Mouse (Mus musculus): ENCODE results near the gene Plxna1.

The Plxna1 gene

GRCm38 (mm10) chr6:89327746-89328491, 34.5 kb downstream of the Plxna1 start:
- no peak for DNase-seq

- DNase-seq = no peak
Observed at GRCm38 (mm10) chr6:89324842-89325241, 37.6 kb downstream of the Plxna1 start.

GRCm38 (mm10) chr6:89315263-89315662, 47.2 kb downstream of the Plxna1 start:
- DNase-seq = no peak

GRCm38 (mm10) chr6:89311518-89311917, 50.9 kb downstream of the Plxna1 start:
- DNase-seq = no peak

GRCm38 (mm10) chr6:89310236-89310635, 52.2 kb downstream of the Plxna1 start:
- no peak for DNase-seq

- DNase-seq = no peak
Observed at GRCm38 (mm10) chr6:89308213-89308973, 54.0 kb downstream of the Plxna1 start.

GRCm38 (mm10) chr6:89304375-89305058, 57.9 kb downstream of the Plxna1 start:
- peak; percentile 56 for DNase-seq

GRCm38 (mm10) chr6:89299818-89300217, 62.6 kb downstream of the Plxna1 start:
- DNase-seq = no peak

GRCm38 (mm10) chr6:89296909-89297695, 65.3 kb downstream of the Plxna1 start:
- DNase-seq = no peak

GRCm38 (mm10) chr6:89296001-89296709, 66.3 kb downstream of the Plxna1 start:
- DNase-seq = no peak

- DNase-seq = no peak
Observed at GRCm38 (mm10) chr6:89294621-89295020, 67.8 kb downstream of the Plxna1 start.

- no peak for DNase-seq
Observed at GRCm38 (mm10) chr6:89291494-89291893, 70.9 kb downstream of the Plxna1 start.

GRCm38 (mm10) chr6:89288156-89288555, 74.3 kb downstream of the Plxna1 start:
- no peak for DNase-seq

GRCm38 (mm10) chr6:89286700-89287428, 75.6 kb downstream of the Plxna1 start:
- DNase-seq = no peak

- DNase-seq = no peak
Observed at GRCm38 (mm10) chr6:89286286-89286655, 76.1 kb downstream of the Plxna1 start.

- no peak for DNase-seq
Observed at GRCm38 (mm10) chr6:89285561-89286285, 76.7 kb downstream of the Plxna1 start.

GRCm38 (mm10) chr6:89285116-89285515, 77.3 kb downstream of the Plxna1 start:
- DNase-seq = no peak

- DNase-seq = no peak
Observed at GRCm38 (mm10) chr6:89283095-89283494, 79.3 kb downstream of the Plxna1 start.

GRCm38 (mm10) chr6:89282626-89283025, 79.8 kb downstream of the Plxna1 start:
- DNase-seq = no peak

GRCm38 (mm10) chr6:89281492-89282332, 80.7 kb downstream of the Plxna1 start:
- no peak for DNase-seq
